Mouse (Mus musculus): ENCODE results near the gene Wdr11.

Wdr11 gene

DNA sequence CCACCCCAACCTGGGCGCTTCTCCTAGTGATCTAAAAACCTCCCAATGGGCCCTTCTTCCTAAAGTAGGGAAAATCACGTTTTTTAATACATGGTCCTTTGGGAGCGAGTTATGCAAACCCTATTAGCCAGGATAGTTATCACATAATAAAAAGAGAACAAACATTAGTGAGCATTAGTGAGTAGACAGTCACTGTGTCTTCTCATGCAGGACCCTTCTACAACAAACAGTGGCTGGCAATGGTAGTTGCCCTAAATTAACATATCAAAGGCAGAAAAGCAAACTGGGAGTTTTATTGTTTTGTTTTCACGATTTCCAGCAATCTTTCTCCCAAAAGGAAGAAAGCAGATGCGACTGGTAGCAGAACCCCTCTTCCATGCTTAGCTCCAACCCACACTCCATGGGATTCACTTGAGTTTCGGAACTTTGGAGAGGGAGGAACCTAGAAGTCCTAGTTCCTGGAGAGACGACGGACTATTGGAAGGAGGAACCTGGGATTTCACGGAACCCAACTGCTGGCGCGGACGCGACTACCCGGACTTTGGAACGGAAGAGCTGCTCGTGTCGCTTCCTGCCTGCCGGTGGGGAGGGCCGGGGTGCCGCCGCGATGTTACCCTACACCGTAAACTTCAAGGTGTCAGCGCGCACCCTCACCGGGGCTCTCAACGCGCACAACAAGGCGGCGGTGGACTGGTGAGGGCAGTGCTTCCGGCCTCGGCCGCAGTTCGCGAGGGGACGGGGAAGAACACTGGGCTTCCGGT is at the start of gene Wdr11:
Wdr11 (plus strand) TSS at position 493 of the 761 bp plus-strand sequence.
- DNase-seq: peak; percentile 83

GRCm38 (mm10) chr7:129567541-129567940 is 24.1 kb upstream of the Wdr11 start:
- DNase-seq: no peak

DNA sequence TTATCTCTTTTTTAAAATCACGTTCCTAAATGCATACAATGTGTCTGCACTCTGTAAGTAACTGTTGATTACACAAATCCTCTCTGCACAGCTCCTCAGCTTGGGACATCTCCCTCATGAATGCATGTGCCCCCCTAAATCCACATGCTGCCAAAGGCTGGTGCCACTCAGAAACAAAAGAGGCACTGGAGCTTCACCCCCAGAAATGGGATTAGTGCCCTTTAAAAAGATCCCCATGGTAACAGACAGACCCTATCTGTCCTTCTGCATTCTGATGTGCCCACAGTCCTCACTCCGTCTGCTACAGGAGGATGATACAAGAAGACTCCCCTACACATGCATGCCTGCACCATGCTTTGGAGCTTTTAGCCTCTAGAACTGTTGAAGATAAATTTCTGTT is 23.3 kb upstream of the Wdr11 start:
- no peak for DNase-seq

DNA sequence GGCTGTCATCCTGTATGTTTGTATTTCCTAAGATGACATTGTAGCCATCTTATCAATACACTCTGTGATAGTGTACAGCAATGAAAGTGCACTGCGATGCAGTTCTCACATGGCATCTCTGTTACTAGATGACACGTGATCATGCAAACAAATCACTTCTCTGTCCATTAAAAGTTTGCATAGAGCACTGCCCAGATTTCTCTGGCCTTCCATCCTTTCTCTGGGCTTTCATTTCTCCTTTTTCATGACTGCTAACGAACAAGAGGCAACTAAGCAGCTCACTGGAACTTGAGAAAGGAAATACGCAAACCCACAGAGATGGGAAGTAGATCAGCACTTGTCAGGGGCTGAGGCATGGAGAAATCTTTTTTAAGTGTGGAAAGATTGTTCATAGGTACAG is 17.2 kb upstream of the Wdr11 start:
- no peak for DNase-seq

DNA sequence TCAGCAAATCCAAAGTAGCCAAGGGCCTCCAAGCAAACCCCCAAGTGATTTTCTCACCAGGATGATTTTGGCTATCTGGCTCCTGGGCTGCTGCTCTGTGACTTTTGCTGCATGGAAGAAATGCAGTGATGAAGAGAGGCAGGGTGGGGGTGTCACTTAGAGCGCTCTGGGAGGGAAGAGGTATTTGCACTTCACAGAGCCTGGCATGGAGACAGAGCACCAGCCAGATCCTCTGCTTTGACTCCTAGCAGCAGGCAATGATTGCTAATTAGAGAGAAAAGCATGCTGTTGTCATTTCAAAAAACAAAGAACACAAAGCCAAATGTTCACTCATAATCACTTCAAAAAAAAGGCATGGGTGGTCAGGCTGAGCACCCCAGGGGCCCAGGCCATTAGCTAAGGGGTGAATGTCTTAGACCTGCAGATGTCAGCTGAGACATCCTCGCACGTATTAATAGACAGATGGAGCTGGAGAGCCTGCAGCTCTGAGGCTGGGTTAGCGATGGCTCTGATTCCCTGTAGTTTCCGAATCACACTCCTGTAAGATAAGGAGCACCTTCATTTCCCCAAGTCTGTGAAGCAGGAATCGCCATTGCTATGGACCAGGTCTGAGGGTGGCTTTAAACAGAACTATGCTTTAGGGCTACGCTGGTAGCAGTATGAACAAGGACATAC is 16.4 kb upstream of the Wdr11 start:
- no peak for DNase-seq

DNA sequence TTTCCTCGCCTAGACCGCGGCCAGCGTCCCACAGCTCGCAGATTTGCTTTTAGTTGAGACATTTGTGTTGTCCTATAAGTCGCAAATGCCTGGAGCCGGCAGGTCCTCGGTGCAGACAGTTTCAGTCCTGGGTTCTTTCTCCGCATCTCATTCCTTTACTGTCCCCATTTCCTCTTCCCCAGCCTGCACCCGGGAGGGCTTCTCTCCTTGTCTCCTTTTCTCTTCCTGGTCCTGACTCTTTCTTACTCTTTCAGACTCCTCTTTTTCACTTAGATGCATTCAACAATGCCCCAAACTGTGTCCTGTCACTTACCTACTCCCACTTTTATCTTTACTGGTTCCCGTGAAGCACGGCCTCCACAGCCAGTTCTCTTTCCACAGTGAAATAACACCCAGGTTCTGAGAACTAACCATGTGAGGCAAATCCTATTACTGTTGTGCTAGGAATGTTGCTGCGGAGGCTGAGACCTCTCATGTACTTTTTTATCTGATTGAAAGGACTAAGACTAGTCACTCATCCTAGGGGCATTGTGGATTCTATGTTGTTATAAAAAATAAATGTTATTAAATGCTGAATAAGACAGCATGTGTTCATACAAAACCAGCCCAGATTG is 576 bp downstream of the Wdr11 start:
- DNase-seq: no peak

DNA sequence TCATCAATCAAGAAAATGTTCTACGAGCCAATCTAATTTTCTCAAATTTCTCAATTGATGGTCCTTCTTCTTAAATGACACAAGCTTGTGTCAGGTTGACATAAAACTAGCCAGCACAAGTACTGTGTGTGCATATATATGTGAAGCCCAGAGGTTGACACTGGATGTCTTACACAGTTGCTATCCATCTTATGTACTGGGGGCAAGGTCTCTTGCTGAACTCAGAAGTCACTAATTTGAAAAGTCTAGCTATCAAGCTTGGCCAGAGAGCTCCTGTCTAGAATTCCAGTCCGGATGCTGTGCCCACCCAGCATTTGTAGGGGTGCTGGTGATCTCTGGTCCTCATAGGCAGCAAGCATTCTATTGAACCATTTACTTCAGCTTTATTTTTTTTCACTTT is 5.5 kb downstream of the Wdr11 start:
- DNase-seq: no peak

- no peak for DNase-seq
These were observed 14.6 kb downstream of the Wdr11 start for GRCm38 (mm10) chr7:129606291-129606690.

DNA sequence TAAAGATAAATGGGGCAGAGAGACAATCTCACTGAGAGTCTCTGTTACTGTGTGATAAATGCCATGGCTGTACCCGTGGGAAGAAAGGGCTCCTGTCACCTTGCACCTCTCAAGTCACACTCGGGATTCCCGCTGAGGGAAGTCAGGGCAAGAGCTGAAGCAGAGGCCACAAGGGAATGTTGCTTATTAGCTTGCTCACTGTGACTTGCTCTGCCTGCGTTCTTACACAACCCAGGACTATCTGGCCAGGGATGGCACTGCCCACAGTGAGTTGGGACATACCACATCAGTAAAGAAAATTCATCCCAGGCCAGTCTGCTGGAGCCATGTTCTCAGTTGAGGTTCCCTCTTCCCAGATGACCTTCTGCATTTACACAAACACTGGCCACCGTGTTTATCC is 29.5 kb downstream of the Wdr11 start:
- DNase-seq: no peak

GRCm38 (mm10) chr7:129630351-129630750 is 38.7 kb downstream of the Wdr11 start:
- no peak for DNase-seq

GRCm38 (mm10) chr7:129631453-129631852 is 39.8 kb downstream of the Wdr11 start:
- DNase-seq: peak; percentile 10

GRCm38 (mm10) chr7:129635898-129636640 is 44.4 kb downstream of the Wdr11 start:
- no peak for DNase-seq

DNA sequence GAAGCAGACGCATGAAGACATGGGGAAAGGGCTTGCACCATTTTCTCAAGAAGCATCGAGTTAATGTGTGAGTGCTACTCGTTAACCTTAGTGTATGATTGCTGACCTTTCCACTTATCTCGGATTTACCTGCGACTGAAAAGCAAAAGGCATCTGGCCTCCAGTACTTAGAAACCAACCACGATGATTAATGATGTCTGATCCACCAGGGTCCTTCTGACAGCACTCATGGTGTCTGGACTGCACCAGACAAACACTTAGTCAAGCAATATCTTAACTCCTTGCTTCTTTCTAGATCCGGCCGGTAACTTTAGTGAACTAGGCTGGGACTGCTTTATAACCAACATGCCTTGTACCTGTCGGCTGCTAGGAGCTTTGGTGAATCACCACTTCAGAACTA is 45.3 kb downstream of the Wdr11 start:
- DNase-seq: no peak

DNA sequence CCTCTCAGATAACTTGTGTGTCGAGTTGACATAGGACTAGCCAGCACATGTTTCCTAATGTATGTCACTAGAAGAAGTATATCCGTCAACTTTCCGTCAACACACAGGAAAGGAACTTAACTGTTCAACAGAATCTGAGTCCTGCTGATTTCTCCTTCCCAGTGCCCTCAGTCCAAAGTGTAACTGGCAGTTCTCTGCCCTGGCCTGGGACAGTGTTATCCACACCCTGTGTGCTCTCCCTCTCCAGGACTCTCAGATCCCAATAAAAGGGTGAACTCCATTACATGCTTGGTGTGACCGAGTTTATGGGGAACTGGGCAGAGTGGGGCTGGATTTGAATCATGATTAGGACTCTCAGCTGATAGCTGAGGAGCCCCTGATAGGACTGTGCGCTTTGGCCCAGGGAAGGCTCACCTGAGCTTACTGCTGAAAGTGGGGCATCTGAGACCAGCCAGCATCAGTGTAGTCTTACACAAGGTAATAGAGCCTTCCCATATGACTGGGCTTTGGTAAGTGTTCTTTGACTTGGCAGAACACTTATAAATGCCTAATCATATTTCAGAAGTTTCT is 46.3 kb downstream of the Wdr11 start:
- no peak for DNase-seq

GRCm38 (mm10) chr7:129639006-129639405 is 47.3 kb downstream of the Wdr11 start:
- DNase-seq: no peak

DNA sequence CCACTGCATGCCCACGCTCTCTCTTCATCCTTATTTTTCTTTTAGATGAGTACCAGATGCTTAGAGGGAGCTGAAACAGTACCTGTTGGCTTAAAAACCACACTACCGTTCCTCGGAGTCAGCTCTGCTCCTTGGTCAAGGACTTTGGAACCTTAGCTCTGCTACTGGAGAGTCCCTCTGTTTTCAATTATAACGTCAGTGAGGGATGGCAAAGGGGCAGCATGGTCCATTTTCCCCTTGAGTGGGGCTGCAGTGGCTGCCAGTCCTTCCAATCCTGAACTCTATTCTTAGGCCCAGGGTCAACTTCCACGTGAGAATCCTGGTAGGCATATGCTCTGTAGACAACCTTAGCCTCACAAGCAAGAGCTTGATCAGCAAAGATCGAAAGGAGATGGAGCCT is 48.2 kb downstream of the Wdr11 start:
- DNase-seq: no peak

- no peak for DNase-seq
These were observed 51.6 kb downstream of the Wdr11 start for GRCm38 (mm10) chr7:129643290-129643689.

DNA sequence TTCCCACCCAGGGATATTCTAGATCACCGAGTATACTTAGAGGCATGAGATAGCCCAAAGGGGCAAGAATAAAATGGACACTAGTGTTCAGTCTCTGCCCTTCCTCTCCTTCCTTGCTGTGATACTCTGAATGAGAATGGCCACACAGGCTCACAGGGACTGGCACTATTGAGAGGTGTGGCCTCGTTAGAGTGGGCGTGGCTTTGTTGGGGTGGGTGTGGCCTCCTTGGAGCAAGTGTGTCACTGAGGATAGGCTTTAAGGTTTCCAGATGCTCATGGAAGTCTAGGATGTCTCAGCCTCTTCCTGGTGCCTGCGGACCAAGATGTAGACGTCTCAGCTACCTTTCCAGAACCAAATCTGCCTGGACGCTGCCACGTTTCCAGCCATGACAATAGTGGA is 56.1 kb downstream of the Wdr11 start:
- no peak for DNase-seq

DNA sequence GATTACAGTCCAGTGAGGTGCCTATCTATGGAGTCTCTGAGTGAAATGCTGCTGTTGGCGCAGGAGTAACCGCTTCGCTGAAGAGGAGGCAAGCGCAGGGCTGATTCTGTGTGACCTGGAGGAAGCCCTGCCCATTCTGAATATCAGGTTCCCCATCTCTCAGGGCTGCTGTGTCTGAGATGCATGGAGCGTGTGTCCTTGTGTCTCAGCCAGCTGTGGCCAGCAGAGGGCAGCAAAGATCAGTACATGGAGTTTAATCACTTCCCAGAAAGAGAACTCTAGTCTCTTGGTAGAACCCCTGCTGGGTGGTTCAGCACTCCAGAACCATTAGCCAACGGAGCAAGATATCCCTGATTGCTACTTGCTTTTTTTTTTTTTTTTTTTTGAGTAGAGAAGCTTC is 57.3 kb downstream of the Wdr11 start:
- DNase-seq: peak; percentile 81

- DNase-seq: no peak
These were observed 59.1 kb downstream of the Wdr11 start for GRCm38 (mm10) chr7:129650717-129651116.

DNA sequence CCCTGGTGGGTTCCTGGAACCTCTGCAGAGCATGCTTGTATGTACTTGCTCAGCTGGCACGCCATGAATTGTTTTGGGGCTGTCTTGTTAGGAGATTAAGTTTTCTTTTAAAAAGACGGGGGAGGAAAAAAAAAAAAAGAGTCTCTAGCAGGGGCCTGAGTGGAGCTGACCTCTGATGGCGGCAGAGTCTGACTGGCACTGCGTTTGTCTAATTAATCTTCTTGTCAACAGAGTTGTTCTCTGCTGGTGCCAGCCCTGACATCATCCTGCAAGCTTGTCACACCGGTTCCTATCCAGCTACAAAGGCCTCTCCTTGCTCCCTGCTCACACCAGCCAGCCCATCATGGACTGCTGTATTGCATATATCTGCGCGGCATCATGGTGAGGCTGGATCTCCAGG is 60.1 kb downstream of the Wdr11 start:
- DNase-seq: no peak

- peak; percentile 19 for DNase-seq
These were observed 61.3 kb downstream of the Wdr11 start for GRCm38 (mm10) chr7:129652901-129653460.

DNA sequence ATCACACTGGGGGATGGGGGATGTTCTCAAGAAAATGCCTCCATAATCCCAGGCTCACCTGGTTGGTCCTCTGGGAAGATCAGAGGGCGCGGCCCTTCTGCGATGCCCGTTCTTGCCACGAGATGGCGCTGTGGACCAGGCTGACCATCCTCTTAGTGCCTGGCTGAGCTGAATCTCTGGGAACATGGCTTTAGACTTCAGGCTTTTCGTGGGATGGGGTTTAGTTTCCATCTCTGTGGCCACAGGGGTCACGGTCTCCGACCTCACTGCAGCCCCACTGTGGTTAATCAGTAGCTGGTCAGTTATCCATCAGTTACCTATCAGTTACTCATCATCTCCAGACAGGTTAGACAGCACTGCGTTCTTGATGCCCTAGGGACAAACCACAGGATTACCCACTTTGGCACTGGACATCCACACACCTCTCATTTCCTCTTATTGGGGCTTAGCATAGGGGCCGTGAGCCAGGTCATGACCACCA is 62.2 kb downstream of the Wdr11 start:
- peak; percentile 63 for DNase-seq
